Mouse (Mus musculus): ENCODE measurements at regions not wholly inside any gene's neighbourhood (a gene's known extent, or its start where the extent isn't known, plus 50 kb on each side); places are given as distances from the start of the nearest gene placed in this dataset.
A peak's percentile ranks its signal among the peaks of the same experiment; 100 is the strongest.

DNA sequence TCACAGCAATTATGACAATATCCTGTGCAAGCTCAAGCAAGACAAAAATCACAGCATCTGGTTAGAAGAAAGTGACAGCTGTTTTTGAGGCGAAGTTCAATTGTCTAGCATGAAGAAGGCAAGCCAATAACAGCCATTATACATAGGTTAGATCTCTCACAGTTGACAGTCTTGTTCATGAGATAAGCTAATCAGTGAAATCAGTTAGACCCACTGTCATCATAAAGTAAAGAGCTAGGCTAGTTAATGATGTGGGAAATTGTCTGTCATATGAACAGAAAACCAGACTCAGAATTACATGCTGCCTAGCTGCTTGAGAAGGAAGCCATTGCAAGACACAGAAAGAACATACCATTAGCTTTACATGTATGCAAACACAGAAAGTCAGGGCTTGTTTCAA lies 470.2 kb upstream of the 5930422O12Rik start:
- no peak for DNase-seq (ENCODE audit: low spot score)

DNA sequence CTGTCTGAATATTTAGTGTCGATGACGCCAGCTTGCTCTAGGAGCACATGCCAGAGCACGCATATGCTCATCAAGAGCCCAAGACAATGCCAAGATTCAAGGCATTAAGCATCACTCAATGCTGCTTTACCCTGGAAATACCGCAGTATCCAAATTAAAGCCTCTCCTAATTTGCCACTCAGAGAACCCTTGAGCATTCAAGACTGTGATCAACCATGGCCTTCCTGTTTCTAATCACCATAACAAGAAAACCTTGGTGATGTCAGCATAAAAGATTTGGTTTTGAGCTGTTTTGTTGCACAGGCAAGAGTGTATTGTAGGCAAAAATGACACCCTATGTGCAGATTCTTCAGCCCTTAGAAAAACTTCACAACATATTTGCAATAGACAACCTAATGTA lies 469.7 kb upstream of the 5930422O12Rik start:
- DNase-seq (ENCODE audit: low spot score): no peak

DNA sequence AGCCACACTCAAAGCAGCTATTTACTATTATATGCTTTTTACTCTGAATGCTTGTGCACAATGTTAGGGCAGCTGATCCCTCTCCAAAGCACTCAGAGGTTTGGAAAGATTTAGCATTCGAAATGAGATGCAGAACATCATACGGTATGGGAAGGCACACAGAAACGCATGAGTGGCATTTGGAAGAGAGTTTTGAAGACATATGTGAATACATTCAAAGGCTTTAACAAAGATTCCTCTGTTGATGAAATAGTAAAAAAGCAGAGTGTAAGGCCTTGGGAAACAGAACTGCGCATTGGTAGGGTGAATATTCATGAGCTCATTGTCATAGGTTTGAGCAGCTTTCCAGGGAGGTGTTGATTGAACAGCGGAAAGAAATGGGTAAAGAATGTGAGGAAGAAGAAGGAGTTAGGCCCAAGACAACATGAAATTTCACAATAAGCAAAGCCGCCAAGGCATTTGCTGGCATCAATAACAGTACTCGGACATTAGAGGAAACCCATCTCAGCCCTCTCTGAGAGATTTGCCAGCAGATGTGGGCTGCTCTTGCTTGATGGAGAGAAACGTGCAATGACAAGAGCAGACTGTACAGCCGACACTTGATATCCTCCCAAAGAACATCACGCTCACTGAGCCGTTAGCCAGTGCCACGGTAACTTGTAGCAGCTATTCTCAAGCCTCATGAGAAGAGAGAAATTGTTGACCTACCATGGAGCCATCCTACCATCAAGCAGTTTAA lies 469.0 kb upstream of the 5930422O12Rik start:
- no peak for DNase-seq (ENCODE audit: low spot score)

DNA sequence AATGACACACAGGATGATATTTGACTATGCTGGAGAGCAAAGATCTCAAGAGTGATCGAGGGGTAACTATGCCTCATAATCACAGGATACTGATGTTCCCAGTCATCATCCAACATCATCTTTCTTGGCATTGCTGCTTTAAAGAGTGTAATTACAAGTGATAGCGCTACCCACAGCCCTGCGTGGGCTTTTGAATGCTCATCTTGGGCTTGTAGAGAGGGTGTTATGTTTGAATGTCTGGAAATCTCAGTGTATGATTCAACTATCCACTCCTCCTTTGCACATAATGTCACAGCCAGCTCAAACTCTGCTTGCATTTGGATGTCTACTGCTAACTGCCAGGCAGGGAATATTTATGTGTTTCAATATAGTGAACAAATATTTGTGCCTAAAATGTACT lies 438.3 kb upstream of the 5930422O12Rik start:
- peak; percentile 28 for DNase-seq (ENCODE audit: low spot score)

DNA sequence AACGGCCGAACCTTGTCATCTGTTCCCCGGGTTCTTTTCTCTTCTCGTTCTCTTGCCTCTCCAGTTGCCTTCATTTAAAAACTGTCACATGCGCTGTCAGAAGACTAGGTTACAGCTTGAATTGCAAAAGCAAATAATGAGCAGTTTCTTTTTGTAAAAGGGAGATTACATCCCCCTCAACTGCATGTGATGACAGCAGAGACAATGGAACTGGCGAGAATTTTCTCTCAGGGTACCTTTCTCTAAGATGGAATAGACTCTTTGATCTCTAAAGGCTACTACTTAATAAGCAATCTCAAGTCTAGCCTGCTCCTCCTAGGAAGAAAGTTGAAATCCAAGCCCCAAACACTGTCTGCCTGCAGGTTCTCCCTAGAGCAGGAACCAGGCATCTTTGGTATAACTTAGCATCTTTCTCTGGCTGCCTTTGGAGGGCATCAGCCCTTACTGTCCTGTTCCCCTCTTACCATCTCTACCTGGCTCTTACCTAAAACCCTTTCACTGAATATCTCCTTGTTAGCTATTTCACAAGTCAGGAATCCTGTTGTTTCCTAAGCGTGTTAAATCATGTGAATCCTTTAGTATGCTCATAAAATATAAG lies 424.4 kb upstream of the 5930422O12Rik start:
- no peak for DNase-seq (ENCODE audit: low spot score)

DNA sequence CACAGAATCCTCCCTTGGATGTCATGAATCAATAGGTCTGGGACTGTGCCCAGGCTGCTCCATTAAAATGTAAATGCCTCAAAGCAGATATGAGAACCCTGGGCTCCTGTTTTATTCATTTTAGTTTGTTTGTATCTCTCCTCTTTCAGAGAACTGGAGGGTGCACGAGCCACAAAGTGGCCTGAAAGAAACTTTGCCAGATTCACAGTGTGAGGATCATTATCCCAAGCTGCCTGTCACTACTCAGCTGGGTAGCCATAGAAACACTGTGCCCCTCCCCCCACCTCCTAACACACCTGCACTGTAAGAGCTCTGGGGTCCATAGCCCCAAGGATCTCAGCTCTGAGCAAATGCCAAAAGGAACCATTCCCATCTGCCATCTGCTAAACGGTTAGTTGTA lies 423.9 kb upstream of the 5930422O12Rik start:
- DNase-seq (ENCODE audit: low spot score): no peak

DNA sequence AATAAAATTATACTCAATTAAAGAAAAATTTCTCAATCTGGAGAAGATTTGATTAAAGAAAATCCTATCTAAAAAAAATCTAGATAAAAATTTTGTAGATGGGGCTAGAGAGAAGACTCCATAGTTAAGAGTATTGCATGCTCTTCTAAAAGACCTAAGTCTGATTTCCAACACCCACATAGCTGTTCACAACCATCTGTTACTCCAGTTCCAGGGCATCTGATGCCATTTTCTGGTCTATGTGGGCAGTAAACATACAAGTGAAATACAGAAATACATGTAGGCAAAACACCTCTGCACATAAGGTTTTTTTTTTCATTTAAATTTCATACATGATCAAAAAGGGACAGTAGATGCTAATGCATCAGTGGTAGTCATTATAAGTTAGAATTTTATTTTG lies 418.4 kb upstream of the 5930422O12Rik start:
- DNase-seq (ENCODE audit: low spot score): no peak

DNA sequence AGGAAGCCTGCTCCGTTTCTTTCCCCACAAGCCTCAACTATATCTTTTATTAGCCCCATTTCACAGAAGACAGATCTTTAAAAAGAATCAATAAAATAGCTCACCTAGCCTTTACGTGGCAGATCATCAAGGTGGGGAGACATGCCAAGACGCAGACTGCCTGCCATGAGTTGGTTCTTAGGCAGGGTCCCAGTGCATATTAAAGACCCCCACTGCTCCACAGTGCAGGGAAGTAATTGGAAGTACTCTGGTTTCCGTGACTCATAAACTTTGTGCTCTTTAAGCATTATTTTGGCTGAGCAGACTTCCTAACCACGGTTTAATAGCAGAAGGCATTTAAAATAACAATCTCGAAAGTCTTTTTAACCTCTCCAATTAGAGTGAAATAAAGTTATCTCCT lies 415.7 kb upstream of the 5930422O12Rik start:
- no peak for DNase-seq (ENCODE audit: low spot score)

DNA sequence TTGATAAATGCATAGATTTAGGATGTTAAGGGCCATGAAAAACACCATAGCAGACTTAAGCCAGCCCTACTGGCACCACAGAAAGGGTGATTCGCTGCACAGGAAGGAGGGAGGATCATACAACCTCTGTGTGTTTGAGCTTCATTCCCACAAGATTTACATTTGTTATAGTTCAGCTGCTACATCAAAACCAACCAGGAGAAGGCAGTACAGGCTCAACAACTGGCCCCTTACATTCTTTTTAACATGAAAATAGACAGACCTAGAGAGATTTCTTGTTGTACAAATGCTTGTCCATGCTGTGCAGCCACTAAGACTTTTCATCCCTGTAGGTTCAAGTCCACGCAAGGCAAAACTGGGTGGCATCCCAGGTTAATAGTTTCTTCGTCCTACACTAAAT lies 412.6 kb upstream of the 5930422O12Rik start:
- no peak for DNase-seq (ENCODE audit: low spot score)

DNA sequence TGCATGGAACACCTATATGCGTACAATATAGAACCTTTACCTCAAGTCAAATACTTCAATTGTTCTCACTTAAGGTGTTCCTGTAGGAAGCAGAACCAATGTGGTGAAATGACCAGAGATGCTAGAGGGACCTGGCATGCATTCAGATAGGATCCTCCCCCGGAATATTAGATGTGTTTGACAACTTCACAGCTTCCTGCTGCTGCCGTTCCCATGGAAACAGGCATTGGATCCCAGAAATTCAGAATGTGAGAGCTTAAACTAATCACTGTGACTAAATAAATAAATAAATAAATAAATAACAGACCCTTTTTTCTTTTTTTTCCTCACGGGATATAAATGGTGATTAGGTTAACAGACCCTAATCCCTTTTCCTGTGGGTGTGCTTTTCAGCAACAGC lies 401.5 kb upstream of the 5930422O12Rik start:
- no peak for DNase-seq (ENCODE audit: low spot score)

DNA sequence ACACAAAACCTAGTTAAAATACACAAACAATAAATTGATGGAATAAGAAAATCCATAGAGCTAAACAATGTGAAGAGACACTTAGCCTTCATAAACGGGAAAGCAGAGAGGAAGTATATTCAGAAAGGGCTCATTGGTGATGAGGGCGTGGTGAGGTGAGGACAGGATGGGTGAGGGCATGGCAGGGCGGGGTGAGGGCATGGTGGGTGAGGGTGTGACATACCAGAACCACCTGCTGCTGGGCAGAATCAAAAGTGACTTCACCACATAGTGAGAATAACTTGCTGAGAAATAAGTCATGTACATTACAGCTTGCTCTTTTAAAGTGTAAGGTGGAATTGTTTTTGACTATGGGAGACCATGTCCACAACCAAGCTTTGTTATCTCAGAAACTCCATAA lies 399.1 kb upstream of the 5930422O12Rik start:
- no peak for DNase-seq (ENCODE audit: low spot score)

DNA sequence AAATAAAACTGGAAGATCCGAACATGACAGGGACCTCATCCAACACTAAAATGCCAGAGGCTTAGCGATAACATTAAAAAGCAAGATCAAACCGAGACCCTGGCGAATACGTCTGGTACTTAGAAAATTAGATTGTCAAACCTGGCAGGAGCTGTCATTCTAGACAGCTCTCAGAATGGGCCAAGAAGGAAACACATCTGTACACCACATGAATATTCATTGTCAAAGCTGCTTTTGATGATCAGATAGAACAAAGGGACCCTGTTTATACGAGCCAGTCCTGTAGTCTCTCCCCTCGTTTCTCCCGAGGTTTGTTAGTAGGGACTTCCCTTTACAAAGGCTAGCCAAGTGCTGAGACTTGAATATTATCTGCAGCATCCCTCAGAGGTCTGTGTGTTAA lies 376.5 kb upstream of the 5930422O12Rik start:
- DNase-seq (ENCODE audit: low spot score): no peak

DNA sequence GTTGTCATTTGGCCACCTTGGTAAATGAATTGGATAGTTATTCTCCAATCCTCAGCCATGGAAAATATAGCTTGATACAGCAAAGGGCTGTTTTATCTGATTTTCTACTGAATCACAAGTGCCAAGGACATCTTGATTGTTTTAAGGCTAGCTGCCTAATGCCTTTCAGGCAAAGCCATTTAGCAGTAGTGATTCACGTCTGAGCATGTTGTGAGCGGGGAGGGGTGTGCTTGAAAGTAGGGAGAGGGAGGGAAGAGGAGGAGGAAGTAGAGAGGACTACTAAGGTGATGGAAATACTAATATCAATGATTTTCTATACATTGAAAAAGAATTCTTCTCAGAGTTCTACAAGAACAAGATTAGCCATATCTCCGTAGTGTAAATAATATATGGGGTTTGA lies 362.9 kb upstream of the 5930422O12Rik start:
- DNase-seq (ENCODE audit: low spot score): no peak

DNA sequence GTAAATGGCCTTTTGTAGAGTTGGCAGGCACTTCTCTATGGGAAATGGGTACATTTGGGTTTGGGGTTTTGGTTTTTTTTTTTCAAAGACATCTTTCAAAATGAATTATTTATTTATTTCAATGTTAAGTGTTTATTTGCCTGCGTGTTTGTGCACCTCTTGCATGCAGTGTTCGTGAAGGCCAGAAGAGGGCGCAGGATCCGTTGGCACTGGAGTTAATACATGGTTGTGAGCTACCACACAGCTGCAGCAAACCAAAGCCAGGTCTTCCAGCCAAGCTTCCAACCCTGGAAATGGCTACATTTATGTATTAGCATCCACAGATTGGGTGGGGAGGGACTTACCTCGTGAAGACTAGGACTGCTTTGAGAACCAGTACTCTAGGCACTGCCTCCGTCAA lies 362.3 kb upstream of the 5930422O12Rik start:
- no peak for DNase-seq (ENCODE audit: low spot score)

DNA sequence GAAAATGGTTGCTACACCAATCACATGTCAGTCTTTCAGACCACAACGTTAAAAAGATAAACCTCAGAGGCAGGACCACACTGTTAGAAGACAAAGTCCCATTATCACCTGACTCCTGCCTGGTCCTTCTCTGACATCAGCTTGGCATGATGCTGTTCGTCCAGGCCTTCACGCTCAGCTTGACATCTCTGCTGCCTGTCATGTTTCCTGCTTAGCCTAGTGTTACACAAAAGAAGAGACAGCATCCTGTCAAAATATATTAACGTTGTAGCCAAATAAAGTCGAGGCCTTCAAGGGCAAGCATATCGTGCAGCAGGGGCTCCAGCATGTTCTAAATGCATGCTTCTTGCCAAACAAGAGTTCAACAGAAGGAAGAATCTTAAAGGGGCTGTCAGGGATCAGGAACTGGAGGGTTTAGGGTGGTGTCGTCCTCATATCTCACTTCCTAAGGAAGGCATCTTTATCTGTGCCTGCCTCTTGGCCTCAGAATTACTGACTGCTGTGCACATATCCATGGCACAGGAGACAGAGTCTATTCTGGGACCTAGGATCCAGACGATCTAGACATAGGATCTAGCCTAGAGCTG lies 361.0 kb upstream of the 5930422O12Rik start:
- no peak for DNase-seq (ENCODE audit: low spot score)

DNA sequence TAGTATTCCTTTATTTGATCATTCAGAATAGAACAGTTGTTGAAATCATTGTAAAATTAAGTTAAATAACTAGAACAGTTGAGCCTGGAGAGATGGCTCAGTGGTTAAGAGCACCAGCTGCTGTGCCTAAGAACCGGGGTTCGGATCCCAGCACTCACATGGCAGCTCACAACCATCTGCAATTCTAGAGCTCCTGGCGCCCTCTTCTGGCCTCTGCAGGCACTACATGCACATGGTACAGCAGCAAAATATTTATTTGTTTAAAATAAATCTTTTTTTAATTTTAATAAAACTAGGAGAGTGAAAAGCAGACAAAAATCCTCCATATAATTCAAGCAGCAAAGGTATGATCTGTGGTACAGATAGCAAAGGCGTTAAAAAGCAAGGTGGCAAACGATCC lies 360.0 kb upstream of the 5930422O12Rik start:
- DNase-seq (ENCODE audit: low spot score): no peak

DNA sequence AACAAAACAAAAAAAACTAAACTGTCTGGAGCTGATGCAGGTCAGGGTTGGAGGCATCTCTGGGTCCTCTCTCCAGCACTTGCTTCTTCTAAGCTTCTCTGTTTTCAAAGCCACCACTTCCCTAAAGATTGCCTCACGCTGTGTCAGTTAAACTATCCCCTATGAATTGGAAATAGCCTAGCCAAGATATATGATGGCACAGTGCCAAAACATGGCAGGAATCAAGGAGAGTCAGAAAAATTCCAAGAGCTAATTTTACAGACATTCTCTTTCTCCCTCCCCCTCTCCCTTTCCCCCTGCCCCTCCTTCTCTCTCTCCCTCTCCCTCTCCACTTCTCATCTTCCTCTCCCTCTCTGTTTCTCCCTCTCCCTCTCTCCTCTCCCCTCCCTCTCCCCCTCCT lies 353.3 kb upstream of the 5930422O12Rik start:
- DNase-seq (ENCODE audit: low spot score): no peak

DNA sequence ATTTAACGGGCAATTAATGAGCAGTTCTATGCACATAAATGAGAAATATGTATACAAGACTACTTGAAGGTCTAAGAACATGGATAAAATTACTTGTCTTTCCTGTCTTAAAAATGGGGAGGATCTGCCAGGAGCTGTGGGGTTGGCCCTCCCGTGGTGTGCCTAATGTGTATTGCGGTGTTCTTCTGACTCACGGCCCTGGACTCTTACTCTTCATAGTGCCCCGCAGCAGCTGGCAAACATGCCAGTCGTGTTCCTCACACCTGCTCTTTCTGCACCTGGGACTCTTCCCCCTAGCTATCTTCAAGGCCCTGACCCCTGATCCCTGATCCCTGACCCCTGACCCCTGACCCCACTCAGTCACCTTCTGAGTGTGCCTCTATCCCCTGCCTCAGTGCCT lies 352.3 kb upstream of the 5930422O12Rik start:
- no peak for DNase-seq (ENCODE audit: low spot score)

DNA sequence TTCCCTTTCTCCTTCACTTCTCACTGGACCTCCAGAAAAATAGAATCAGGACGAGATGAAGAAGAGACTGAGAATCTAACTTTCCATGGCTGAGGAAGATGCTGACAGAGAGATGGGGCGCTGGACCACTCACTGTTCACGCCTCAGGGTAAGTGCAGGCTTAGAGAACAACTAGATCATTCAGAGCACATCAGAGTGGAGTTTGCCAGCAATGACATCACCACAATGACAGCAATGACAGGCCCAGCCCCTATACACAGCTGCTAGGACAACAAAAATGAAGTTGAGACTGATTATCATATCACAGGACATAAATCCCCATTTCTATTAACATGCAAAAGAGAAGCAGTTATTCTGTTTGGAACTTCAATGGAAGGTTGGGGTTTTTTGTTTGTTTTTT lies 350.4 kb upstream of the 5930422O12Rik start:
- peak; percentile 14 for DNase-seq (ENCODE audit: low spot score)

DNA sequence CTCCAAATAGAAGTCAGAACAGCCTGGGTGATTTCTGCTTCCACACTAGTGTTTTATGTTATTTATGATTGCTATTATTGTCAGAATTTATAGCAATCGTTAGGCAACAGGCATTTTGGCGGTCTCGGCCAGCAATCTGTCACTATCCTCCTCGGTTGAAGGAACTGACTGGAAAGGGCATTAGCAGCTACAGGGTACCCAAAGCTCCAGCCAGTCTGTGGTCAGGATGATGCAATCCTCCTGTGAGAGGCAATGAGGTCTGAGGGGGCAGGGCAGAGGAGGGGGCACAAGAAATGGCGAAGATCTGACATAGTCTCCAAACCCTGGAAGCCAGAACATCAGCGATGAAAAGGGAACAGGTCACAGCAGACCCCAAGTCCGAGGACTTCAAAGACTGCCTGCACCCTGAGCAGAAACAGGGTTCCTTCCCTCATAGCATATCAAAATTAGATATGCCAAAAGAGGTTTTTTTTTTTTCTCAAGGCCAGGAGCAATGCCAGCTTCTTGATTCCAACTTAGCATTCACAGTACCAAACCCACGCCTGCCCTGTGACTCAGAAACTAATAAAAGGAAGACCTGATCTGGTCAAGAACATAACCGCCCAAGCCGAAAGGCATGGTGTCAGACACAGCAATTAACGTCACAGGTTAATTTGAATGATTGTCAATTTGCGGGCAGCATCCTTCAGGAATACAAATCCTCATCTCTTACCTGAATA lies 348.5 kb upstream of the 5930422O12Rik start:
- no peak for DNase-seq (ENCODE audit: low spot score)

DNA sequence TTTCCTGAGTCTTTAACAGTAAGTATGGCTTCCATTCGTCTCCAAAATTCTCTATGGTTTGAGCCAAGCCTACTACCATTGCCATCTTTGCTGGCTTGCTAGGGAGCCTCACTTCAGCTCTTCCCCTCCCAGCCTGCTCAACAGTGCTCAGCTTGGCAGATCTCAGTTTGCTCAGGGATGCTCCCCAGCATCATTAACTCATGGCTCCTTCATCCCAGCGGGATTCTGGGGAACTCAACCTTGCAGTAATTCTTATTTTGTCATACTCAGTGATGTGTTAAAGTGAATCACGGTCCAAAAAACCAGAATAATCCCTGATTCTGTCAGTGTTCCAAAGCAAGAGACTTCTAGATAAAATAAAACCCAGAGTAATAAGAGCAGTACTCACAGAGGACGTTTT lies 346.6 kb upstream of the 5930422O12Rik start:
- no peak for DNase-seq (ENCODE audit: low spot score)

DNA sequence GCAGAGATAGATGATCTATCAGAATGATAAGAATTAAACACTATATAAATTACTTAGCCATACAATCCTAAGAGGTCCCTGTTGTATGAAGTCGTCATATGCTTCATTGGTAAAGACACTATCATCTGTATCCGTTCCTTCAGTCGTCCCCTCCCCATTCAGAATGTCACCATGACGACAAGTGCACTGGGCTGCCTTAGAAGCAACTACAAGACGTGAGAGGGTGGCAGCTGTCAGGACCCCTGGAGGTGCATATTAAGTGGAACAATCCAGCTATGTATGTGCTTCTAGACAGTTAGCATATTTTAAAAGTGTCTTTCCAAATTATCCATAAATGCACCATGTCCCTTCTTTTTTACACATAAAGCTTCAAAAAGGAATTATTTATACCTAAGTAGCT lies 343.0 kb upstream of the 5930422O12Rik start:
- DNase-seq (ENCODE audit: low spot score): no peak

DNA sequence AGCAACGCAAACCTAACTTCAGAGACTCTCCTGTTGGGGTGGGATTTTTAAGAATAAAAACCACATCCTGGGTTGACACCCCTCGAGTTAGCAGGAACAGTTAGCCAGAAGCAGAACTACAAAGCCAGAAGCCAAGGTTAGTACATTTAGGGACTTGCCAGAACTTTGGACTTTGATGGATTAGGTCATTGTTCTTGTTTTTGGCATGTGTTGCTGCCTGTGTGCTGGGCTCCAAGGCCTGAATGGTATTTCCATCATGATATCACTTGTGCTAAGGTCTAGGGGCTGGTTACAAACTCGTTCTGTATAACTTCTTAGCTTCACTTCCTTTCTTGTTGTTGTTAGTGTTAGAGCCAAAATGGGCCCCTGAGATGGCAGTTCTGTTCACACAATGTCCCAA lies 338.8 kb upstream of the 5930422O12Rik start:
- DNase-seq (ENCODE audit: low spot score): no peak
